ENCODE assay signal across 18 mouse cellular contexts in the genomic region with DNA sequence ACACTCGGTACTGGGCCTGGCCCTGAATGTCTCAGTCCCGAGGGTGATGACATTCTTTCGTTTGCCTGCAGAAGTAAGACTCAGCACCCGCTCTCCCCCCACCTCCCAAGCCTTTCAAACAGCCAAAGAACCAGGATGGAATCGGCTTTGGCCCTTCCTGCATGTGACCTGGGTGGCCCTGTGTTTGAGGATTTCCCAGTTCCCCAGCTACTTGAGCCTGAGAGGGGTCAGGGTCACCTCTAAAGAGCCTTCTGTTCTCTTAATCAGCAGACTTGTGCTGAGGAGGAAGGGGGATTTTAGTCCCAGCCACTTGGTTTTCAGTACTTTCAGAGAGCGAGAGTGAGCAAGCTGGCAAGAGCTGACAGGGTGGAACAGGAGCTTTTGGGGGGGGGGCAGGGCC. TPM values are rescaled to one million over a fixed set of nuclear protein-coding genes. Genes with fewer than 3 reads are reported as not detected.
DNase-seq lines count a peak whose midpoint lies in the region; ATAC-seq and TF ChIP-seq lines count a peak whose summit lies in the region.
"Had no signal": no experiment of that assay in that cellular context is flagged by ENCODE, and none has a peak within 500 bp of the region (broad histone marks: within the 10 kb centered on the region; RNA-seq: fewer than 3 reads in every experiment).

No protein-coding gene starts in this region.

- H3K27ac ChIP-seq in gastrocnemius, adult 2 months: peak overlapping the region; percentile 92
- no peak overlapping the region for H3K27ac ChIP-seq in embryonic facial prominence, embryonic 10.5 days (replicated peaks)
- H3K27ac ChIP-seq in liver, embryonic 12.5 days: no peak overlapping the region
- H3K27ac ChIP-seq: embryonic facial prominence, embryonic 15.5 days; heart, embryonic 13.5 days; hindbrain, embryonic 14.5 days; intestine, embryonic 15.5 days had no signal

- peaks cover 48% of the 10 kb centered on the region for H3K27me3 ChIP-seq in embryonic facial prominence, embryonic 10.5 days (replicated peaks; ENCODE audit: low read depth, poor library complexity, severe bottlenecking)
- H3K27me3 ChIP-seq in liver, embryonic 12.5 days (replicated peaks): peaks cover 95% of the 10 kb centered on the region
- H3K27me3 ChIP-seq: Patski had no signal

- H3K9me3 ChIP-seq in embryonic facial prominence, embryonic 10.5 days: no peaks in the 10 kb centered on the region
- H3K9me3 ChIP-seq in liver, embryonic 12.5 days (replicated peaks): no peaks in the 10 kb centered on the region
- H3K9me3 ChIP-seq: embryonic facial prominence, embryonic 15.5 days; heart, embryonic 13.5 days; intestine, embryonic 15.5 days had no signal

- H3K4me3 ChIP-seq in gastrocnemius, adult 2 months: no peak overlapping the region
- no peak overlapping the region for H3K4me3 ChIP-seq in embryonic facial prominence, embryonic 10.5 days
- no peak overlapping the region for H3K4me3 ChIP-seq in liver, embryonic 12.5 days
- H3K4me3 ChIP-seq: embryonic facial prominence, embryonic 15.5 days; erythroblast, embryonic 14.5 days; heart, embryonic 13.5 days; intestine, embryonic 15.5 days had no signal

- intact Hi-C loops in gastrocnemius, adult 2 months (cut with DNase I): no loop called here

- no peaks in the 10 kb centered on the region for H3K36me3 ChIP-seq in embryonic facial prominence, embryonic 10.5 days (replicated peaks)
- no peaks in the 10 kb centered on the region for H3K36me3 ChIP-seq in liver, embryonic 12.5 days
- H3K36me3 ChIP-seq: embryonic facial prominence, embryonic 15.5 days; heart, embryonic 13.5 days; intestine, embryonic 15.5 days had no signal

- peaks cover 56% of the 10 kb centered on the region for H3K4me1 ChIP-seq in embryonic facial prominence, embryonic 10.5 days
- H3K4me1 ChIP-seq in liver, embryonic 12.5 days: peaks cover 18% of the 10 kb centered on the region

- no peak for TF ChIP-seq CTCF in gastrocnemius, adult 2 months (IDR thresholded peaks at IDR 0.05)

- H3K4me2 ChIP-seq in liver, embryonic 12.5 days: no peak overlapping the region
- H3K4me2 ChIP-seq: embryonic facial prominence, embryonic 15.5 days; heart, embryonic 13.5 days; hindbrain, embryonic 14.5 days; intestine, embryonic 15.5 days had no signal

- DNase-seq in gastrocnemius, adult 2 months: no peak
- no peak for DNase-seq in gastrocnemius, adult 18-20 months (ENCODE audit: low spot score)
- DNase-seq in retina, postnatal 1 day: peak; percentile 31
- no peak for DNase-seq in retina, embryonic 14.5 days (ENCODE audit: low spot score)
- DNase-seq in embryonic facial prominence, embryonic 10.5 days (ENCODE audit: low spot score): peak; percentile 44
- no peak for DNase-seq in right cerebral cortex, postnatal 4 days
- DNase-seq: adrenal gland, adult 2 months; gastrocnemius, postnatal 25 days had no signal

- WGBS in embryonic facial prominence, embryonic 10.5 days: 26% methylated on average over 6 of the region's 6 CpGs
- WGBS in liver, embryonic 12.5 days (ENCODE audit: insufficient replicate concordance): 54% methylated on average over 6 of the region's 6 CpGs

- H3K9ac ChIP-seq in liver, embryonic 12.5 days: no peak overlapping the region
- H3K9ac ChIP-seq: embryonic facial prominence, embryonic 15.5 days; heart, embryonic 13.5 days; hindbrain, embryonic 14.5 days; intestine, embryonic 15.5 days had no signal

- no peak for ATAC-seq in liver, embryonic 12.5 days
- ATAC-seq: activated CD4-positive, CD25-positive, alpha-beta regulatory T cell, adult 4 months; forebrain, embryonic 16.5 days; intestine, embryonic 15.5 days; Patski had no signal

RNA-seq across cellular contexts. Expression of a gene that starts 19.0 kb away (rescaled TPM):
- total RNA-seq in gastrocnemius, adult 2 months (2021): 10 to 100 TPM; 13.4 to 14.5 TPM
- total RNA-seq in gastrocnemius, adult 18-20 months (2021): 10 to 100 TPM; 14.2 to 17.0 TPM
- polyA plus RNA-seq in embryonic facial prominence, embryonic 10.5 days (2016; fragmentation: Nextera tagmentation; extraction: Ambion mirVana): 4.2 and 5.6 TPM in 2 replicates
- polyA plus RNA-seq in liver, embryonic 12.5 days (2016; fragmentation: Nextera tagmentation; extraction: Ambion mirVana): 0.20 and 0.44 TPM in 2 replicates
- total RNA-seq: granulocyte monocyte progenitor cell, adult 5-6 weeks had no signal
- polyA plus RNA-seq: activated CD4-positive, CD25-positive, alpha-beta regulatory T cell, adult 4 months; erythroblast, embryonic 14.5 days had no signal

Comparison
In these comparisons a context has a peak if more than half of its experiments do, and no peak if none do; other contexts are left out.
1. DNase-seq: peak in retina, postnatal 1 day (single experiment) and embryonic facial prominence, embryonic 10.5 days (single experiment); none in gastrocnemius, adult 2 months (single experiment), gastrocnemius, adult 18-20 months (single experiment), retina, embryonic 14.5 days (single experiment) and right cerebral cortex, postnatal 4 days (single experiment).